Mouse (Mus musculus): ENCODE measurements around the gene Ptx4. TPM values are rescaled to one million over a fixed set of nuclear protein-coding genes. Genes with fewer than 3 reads are reported as not detected.

Ptx4 gene
- 0.08 and 0.16 TPM in 2 replicates for polyA plus RNA-seq (2012; rRNA removed)

- no peak for DNase-seq (ENCODE audit: extremely low spot score in 1 of 2, low spot score in 1 of 2)
Measured at GRCm38 (mm10) chr17:25120406-25120805, at the start of gene Ptx4. Gene Ptx4 (plus strand): TSS chr17:25120760.

GRCm38 (mm10) chr17:25076906-25077305 is 43.7 kb upstream of the Ptx4 start:
- DNase-seq (ENCODE audit: extremely low spot score in 1 of 2, low spot score in 1 of 2) = no peak

- peak in 1 of 2 experiments; percentile 40 for DNase-seq (ENCODE audit: extremely low spot score in 1 of 2, low spot score in 1 of 2)
Measured at GRCm38 (mm10) chr17:25077771-25078372, 42.7 kb upstream of the Ptx4 start.

- no peak for DNase-seq (ENCODE audit: extremely low spot score in 1 of 2, low spot score in 1 of 2)
Measured at GRCm38 (mm10) chr17:25080210-25080609, 40.4 kb upstream of the Ptx4 start.

GRCm38 (mm10) chr17:25080960-25081381 is 39.6 kb upstream of the Ptx4 start:
- no peak for DNase-seq (ENCODE audit: extremely low spot score in 1 of 2, low spot score in 1 of 2)

GRCm38 (mm10) chr17:25082081-25082847 is 38.3 kb upstream of the Ptx4 start:
- peak; percentile 32 to 41 for DNase-seq (ENCODE audit: extremely low spot score in 1 of 2, low spot score in 1 of 2)

- no peak for DNase-seq (ENCODE audit: extremely low spot score in 1 of 2, low spot score in 1 of 2)
Measured at GRCm38 (mm10) chr17:25082887-25083286, 37.7 kb upstream of the Ptx4 start.

GRCm38 (mm10) chr17:25083444-25083931 is 37.1 kb upstream of the Ptx4 start, which contains the start of gene Tmem204:
Gene Tmem204 (minus strand): TSS chr17:25083591.
- DNase-seq (ENCODE audit: extremely low spot score in 1 of 2, low spot score in 1 of 2) = no peak

GRCm38 (mm10) chr17:25084835-25085385 is 35.6 kb upstream of the Ptx4 start:
- DNase-seq (ENCODE audit: extremely low spot score in 1 of 2, low spot score in 1 of 2) = no peak

GRCm38 (mm10) chr17:25086724-25087123 is 33.8 kb upstream of the Ptx4 start:
- no peak for DNase-seq (ENCODE audit: extremely low spot score in 1 of 2, low spot score in 1 of 2)

GRCm38 (mm10) chr17:25089158-25089557 is 31.4 kb upstream of the Ptx4 start:
- DNase-seq (ENCODE audit: extremely low spot score in 1 of 2, low spot score in 1 of 2) = no peak

- no peak for DNase-seq (ENCODE audit: extremely low spot score in 1 of 2, low spot score in 1 of 2)
Measured at GRCm38 (mm10) chr17:25090450-25090849, 30.1 kb upstream of the Ptx4 start.

- DNase-seq (ENCODE audit: extremely low spot score in 1 of 2, low spot score in 1 of 2) = no peak
Measured at GRCm38 (mm10) chr17:25096221-25096620, 24.3 kb upstream of the Ptx4 start.

GRCm38 (mm10) chr17:25100052-25100451 is 20.5 kb upstream of the Ptx4 start:
- DNase-seq (ENCODE audit: extremely low spot score in 1 of 2, low spot score in 1 of 2) = no peak

- DNase-seq (ENCODE audit: extremely low spot score in 1 of 2, low spot score in 1 of 2) = no peak
Measured at GRCm38 (mm10) chr17:25101338-25101737, 19.2 kb upstream of the Ptx4 start.

- no peak for DNase-seq (ENCODE audit: extremely low spot score in 1 of 2, low spot score in 1 of 2)
Measured at GRCm38 (mm10) chr17:25107786-25108185, 12.8 kb upstream of the Ptx4 start.

GRCm38 (mm10) chr17:25109578-25109977 is 11.0 kb upstream of the Ptx4 start:
- DNase-seq (ENCODE audit: extremely low spot score in 1 of 2, low spot score in 1 of 2) = peak in 1 of 2 experiments; percentile 26

GRCm38 (mm10) chr17:25110590-25110989 is 10.0 kb upstream of the Ptx4 start:
- no peak for DNase-seq (ENCODE audit: extremely low spot score in 1 of 2, low spot score in 1 of 2)

- no peak for DNase-seq (ENCODE audit: extremely low spot score in 1 of 2, low spot score in 1 of 2)
Measured at GRCm38 (mm10) chr17:25111220-25111619, 9.3 kb upstream of the Ptx4 start.

GRCm38 (mm10) chr17:25111739-25112422 is 8.7 kb upstream of the Ptx4 start:
- peak; percentile 52 to 58 for DNase-seq (ENCODE audit: extremely low spot score in 1 of 2, low spot score in 1 of 2)

GRCm38 (mm10) chr17:25112423-25112810 is 8.1 kb upstream of the Ptx4 start:
- no peak for DNase-seq (ENCODE audit: extremely low spot score in 1 of 2, low spot score in 1 of 2)
